Mouse (Mus musculus) liver, embryonic 14 days (tissue): ENCODE data around the gene Cldn24. TPM values are rescaled to one million over a fixed set of nuclear protein-coding genes. Genes with fewer than 3 reads are reported as not detected.

Source experiments
- polyA plus RNA-seq: library from polyadenylated mRNA; depleted of rRNA; stranded (reverse); fragments of >200 nt; gene quantifications from 2 replicates; pipeline ENCODE4 v1.2.3, GENCODE M21; 2012; rRNA removed

The Cldn24 gene
- polyA plus RNA-seq: not detected in 2 replicates

DNA sequence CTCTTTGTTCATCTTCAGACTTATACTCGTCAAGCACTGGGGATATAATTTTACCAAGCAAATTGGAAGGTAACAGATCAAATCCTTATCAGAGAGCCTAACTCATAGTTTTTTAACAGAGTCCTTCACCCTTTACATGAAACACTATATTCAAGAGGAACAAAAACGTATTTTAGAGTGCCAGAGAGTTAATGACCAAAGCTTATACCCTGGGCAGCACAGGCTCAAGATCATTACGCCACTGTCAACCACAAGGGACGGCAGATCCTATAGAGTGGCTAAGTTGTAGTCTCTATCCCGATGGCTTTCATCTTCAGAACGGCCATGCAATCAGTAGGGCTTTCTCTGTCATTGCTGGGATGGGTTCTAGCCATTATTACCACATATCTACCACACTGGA is at the start of gene Cldn24:
TSS of gene Cldn24 (plus strand) at position 301 of the 400 bp plus-strand sequence.

DNA sequence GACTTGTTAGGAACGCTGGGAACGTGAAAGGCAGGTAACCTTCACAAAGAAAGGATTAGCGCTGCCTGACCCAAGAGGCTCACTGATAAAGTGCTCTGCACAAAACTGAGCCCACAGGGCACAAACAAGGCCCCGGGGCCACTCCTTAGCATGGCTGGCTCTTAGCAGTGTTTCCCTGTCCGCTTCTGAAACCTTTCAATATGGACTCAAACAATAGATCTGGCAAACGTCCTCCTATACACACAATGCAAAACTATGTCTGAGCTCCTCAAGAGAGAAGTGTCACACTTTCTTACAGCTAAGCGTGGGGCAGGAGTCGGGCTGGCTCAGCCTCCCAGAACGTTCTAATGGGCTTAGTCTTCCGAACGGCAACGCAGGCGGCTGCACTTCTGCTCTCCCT is 2.2 kb downstream of the Cldn24 start, which contains the start of gene Cldn22:
TSS of gene Cldn22 (plus strand) at position 301 of the 400 bp plus-strand sequence.

Other genes starting within 250 kb of the Cldn24 start
- gene Ing2, start 146.6 kb upstream of the Cldn24 start, polyA plus RNA-seq: 16.5 and 17.0 TPM in 2 replicates
- gene Cdkn2aip, start 108.2 kb upstream of the Cldn24 start, polyA plus RNA-seq: 6.2 and 7.1 TPM in 2 replicates
- gene Cldn22, start 2.3 kb downstream of the Cldn24 start, polyA plus RNA-seq: not detected in 2 replicates
- 0.89 and 1.0 TPM in 2 replicates for gene Wwc2, start 168.8 kb downstream of the Cldn24 start, polyA plus RNA-seq